Mouse (Mus musculus) myocyte (in vitro differentiated cells): ENCODE measurements at regions not wholly inside any gene's neighbourhood (a gene's known extent, or its start where the extent isn't known, plus 50 kb on each side); places are given as distances from the start of the nearest gene placed in this dataset.

ENCODE experiments used
- H3K27me3 ChIP-seq: one replicate; pipeline ENCODE4 v1.6.1; 2011; ENCODE audit not compliant: control insufficient read depth, insufficient read depth, insufficient read length
- H3K36me3 ChIP-seq: one replicate; pipeline ENCODE4 v1.6.1; 2011; ENCODE audit not compliant: control insufficient read depth, insufficient read depth
- H3K4me2 ChIP-seq: one replicate; pipeline ENCODE4 v1.6.1; 2011; ENCODE audit warnings: low read depth, control low read depth
- H3K4me3 ChIP-seq: one replicate; pipeline ENCODE4 v1.5.1; 2011; ENCODE audit warnings: mild to moderate bottlenecking, control low read depth, moderate library complexity
- H3K79me2 ChIP-seq: one replicate; pipeline ENCODE4 v1.6.1; 2011; ENCODE audit not compliant: control insufficient read depth, insufficient read depth
- H3ac ChIP-seq: one replicate; pipeline ENCODE4 v1.6.1; 2011; ENCODE audit not compliant: control insufficient read depth, insufficient read length
- CEBPB ChIP-seq: IDR thresholded peaks from 2 replicates; pipeline ENCODE4 v1.6.1; 2011; ENCODE audit warnings: mild to moderate bottlenecking, moderate library complexity; ENCODE audit not compliant: poor library complexity, insufficient read depth, severe bottlenecking
- E2F4 ChIP-seq: IDR thresholded peaks from one replicate; pipeline ENCODE4 v1.6.1; 2011; ENCODE audit warnings: mild to moderate bottlenecking, control low read depth, moderate library complexity; ENCODE audit not compliant: insufficient read depth
- MAX ChIP-seq: IDR thresholded peaks from one replicate; pipeline ENCODE4 v1.6.1; 2011; ENCODE audit warnings: low read depth, mild to moderate bottlenecking, control low read depth
- MYOD1 ChIP-seq, 3 experiments: IDR thresholded peaks; one replicate each; pipeline ENCODE4 v1.6.1; 2011; ENCODE audit warnings: control low read depth in 2 of 3, low read depth in 2 of 3, mild to moderate bottlenecking in 2 of 3, moderate library complexity in 1 of 3; ENCODE audit not compliant: insufficient read length in 2 of 3, control insufficient read depth in 1 of 3
- MYOG ChIP-seq, 3 experiments: IDR thresholded peaks; one replicate each; pipeline ENCODE4 v1.6.1; 2011; ENCODE audit warnings: control low read depth in 2 of 3, low read depth in 2 of 3, mild to moderate bottlenecking in 2 of 3; ENCODE audit not compliant: insufficient read length in 2 of 3, control insufficient read depth in 1 of 3, insufficient read depth in 1 of 3
- POLR2A ChIP-seq: IDR thresholded peaks from one replicate; pipeline ENCODE4 v1.6.1; 2011; ENCODE audit warnings: low read depth, mild to moderate bottlenecking, control low read depth, moderate library complexity; ENCODE audit not compliant: insufficient read length
- POLR2AphosphoS2 ChIP-seq: IDR thresholded peaks from one replicate; pipeline ENCODE4 v1.6.1; 2011; ENCODE audit warnings: low read depth, control low read depth; ENCODE audit not compliant: insufficient read length
- REST ChIP-seq: IDR thresholded peaks from one replicate; pipeline ENCODE4 v1.6.1; 2011; ENCODE audit warnings: mild to moderate bottlenecking, control low read depth, moderate library complexity; ENCODE audit not compliant: insufficient read depth, insufficient read length
- SRF ChIP-seq: IDR thresholded peaks from one replicate; pipeline ENCODE4 v1.6.1; 2011; ENCODE audit warnings: low read depth; ENCODE audit not compliant: control insufficient read depth, insufficient read length
- TCF12 ChIP-seq: IDR thresholded peaks from one replicate; pipeline ENCODE4 v1.6.1; 2011; ENCODE audit warnings: mild to moderate bottlenecking, control low read depth; ENCODE audit not compliant: poor library complexity, insufficient read depth, severe bottlenecking
- TCF3 ChIP-seq: IDR thresholded peaks from one replicate; pipeline ENCODE4 v1.6.1; 2011; ENCODE audit warnings: low read depth, control low read depth; ENCODE audit not compliant: insufficient read length
- USF1 ChIP-seq: IDR thresholded peaks from one replicate; pipeline ENCODE4 v1.6.1; 2011; ENCODE audit warnings: low read depth, mild to moderate bottlenecking, control low read depth, moderate library complexity

- Histone ChIP-seq H3ac (no peak overlapping the region), H3K4me3 (no peak overlapping the region), H3K79me2 (no peaks in the 10 kb centered on the region), H3K4me2 (no peak overlapping the region), H3K27me3 (no peaks in the 10 kb centered on the region), H3K36me3 (no peaks in the 10 kb centered on the region)
- TF ChIP-seq MYOG (IDR thresholded peaks at IDR 0.05; ENCODE audit: control insufficient read depth in 1 of 3, insufficient read depth in 1 of 3, insufficient read length in 2 of 3, low read depth in 2 of 3), result no peak
- no peak for TF ChIP-seq TCF12
- TF ChIP-seq POLR2A, result no peak
- no peak for TF ChIP-seq E2F4
- no peak for TF ChIP-seq MYOD1 (IDR thresholded peaks at IDR 0.05; ENCODE audit: control insufficient read depth in 1 of 3, insufficient read length in 2 of 3, low read depth in 2 of 3)
- TF ChIP-seq REST, result no peak
- no peak for TF ChIP-seq TCF3
- TF ChIP-seq USF1, result no peak
Measured at GRCm38 (mm10) chr17:67412546-67413250, 58.4 kb upstream of the Ptprm start.

- H3K79me2 ChIP-seq, result no peaks in the 10 kb centered on the region
- no peak overlapping the region for H3K4me3 ChIP-seq
- H3K27me3 ChIP-seq, result no peaks in the 10 kb centered on the region
- H3K4me2 ChIP-seq, result no peak overlapping the region
- H3ac ChIP-seq, result no peak overlapping the region
- TF ChIP-seq REST, result no peak
- no peak for TF ChIP-seq POLR2AphosphoS2
- TF ChIP-seq MAX, result no peak
- no peak for TF ChIP-seq TCF3
- TF ChIP-seq USF1, result no peak
- no peak for TF ChIP-seq MYOG (IDR thresholded peaks at IDR 0.05; ENCODE audit: control insufficient read depth in 1 of 3, insufficient read depth in 1 of 3, insufficient read length in 2 of 3, low read depth in 2 of 3)
- TF ChIP-seq TCF12, result no peak
- TF ChIP-seq CEBPB, result no peak
- H3K36me3 ChIP-seq, result no peaks in the 10 kb centered on the region
Measured at GRCm38 (mm10) chr17:67409911-67410310, 55.7 kb upstream of the Ptprm start.

- Histone ChIP-seq H3ac (no peak overlapping the region), H3K79me2 (no peaks in the 10 kb centered on the region), H3K4me2 (no peak overlapping the region), H3K36me3 (no peaks in the 10 kb centered on the region), H3K4me3 (no peak overlapping the region), H3K27me3 (no peaks in the 10 kb centered on the region)
- TF ChIP-seq SRF (no peak), E2F4 (no peak), MAX (no peak), POLR2AphosphoS2 (no peak), CEBPB (no peak), TCF12 (no peak), MYOD1 (IDR thresholded peaks at IDR 0.05; ENCODE audit: control insufficient read depth in 1 of 3, insufficient read length in 2 of 3, low read depth in 2 of 3) (no peak)
Measured at GRCm38 (mm10) chr17:67405934-67406333, 51.7 kb upstream of the Ptprm start.
